Mouse (Mus musculus) urinary bladder, postnatal 4 days (tissue): ENCODE measurements at regions not wholly inside any gene's neighbourhood (a gene's known extent, or its start where the extent isn't known, plus 50 kb on each side); places are given as distances from the start of the nearest gene placed in this dataset.

Source experiments
- DNase-seq, 2 experiments: peaks; one replicate each; pipeline ENCODE4 v3.0.0; 2021 to 2022; ENCODE audit warnings: low spot score in 2 of 2

DNA sequence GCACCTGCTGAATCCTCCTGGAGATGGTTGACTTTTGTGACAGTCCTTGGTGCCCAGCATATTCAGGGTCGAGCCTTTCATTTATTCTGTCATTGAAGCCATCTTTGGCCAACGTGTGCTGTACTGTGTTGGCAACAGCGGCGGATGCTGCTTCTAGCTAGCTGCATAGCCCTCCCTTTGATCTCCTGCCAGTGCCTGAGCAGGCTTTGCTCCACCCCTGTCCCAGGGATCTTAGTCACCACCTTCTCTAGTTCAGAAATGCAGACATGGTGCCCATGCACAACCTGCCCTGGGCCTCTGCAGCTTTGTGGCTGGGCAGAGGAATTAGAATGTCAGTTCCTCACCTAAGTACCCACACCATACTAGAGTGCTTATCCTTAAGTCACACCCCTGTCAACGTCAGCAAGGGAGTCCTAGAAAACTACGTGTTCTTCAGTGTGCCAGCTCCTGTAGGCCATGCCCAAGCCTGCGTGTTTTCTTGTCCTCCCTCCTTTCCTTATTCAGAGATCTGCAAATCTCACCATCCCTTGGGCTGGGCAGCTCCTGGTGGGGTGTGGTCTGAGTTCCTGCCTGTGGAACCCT, 151.9 kb downstream of the Zfp706 start:
- DNase-seq, result no peak

DNA sequence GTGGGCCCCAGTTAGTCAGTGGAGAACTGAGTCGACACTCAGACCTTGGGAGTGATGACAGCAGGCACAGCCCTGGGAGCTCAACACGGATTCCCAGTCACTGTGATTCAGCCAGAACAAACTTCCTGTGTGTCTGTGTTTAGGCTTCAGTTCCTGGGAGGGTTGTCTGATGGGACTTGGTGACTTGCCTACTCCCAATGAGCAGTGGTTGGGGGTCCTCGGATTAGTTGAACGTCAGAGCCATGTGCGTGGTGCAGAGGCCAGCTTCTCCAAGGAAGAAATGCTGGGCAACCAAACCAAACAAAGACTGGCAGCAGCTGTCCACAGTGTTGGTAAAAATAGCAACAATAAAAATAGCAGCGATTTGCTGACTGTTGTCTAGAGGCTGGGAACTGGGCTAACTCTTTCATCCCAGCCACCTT, 152.7 kb downstream of the Zfp706 start:
- no peak for DNase-seq

- DNase-seq, result no peak
Measured at GRCm38 (mm10) chr15:36852229-36852821, 155.2 kb downstream of the Zfp706 start.

DNA sequence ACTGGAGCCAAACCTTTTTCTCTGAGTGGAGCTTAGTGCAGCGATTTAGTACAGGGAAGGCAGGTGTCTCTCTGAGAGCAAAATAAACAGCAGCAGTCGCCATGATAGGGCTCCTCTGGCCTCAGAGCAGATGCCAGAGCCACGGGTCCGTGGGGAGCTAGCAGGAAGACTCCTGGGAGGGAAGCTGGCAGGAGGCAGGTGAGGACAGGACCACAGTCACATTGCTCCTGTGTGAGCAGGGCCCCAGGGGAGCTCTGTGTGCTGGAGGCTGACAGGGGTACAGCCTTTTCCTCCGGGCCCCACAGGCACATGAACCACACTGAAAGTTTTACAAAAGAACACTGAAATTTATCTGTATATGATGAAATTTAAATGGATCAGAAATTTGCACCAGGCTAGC, 159.3 kb downstream of the Zfp706 start:
- DNase-seq, result no peak

DNA sequence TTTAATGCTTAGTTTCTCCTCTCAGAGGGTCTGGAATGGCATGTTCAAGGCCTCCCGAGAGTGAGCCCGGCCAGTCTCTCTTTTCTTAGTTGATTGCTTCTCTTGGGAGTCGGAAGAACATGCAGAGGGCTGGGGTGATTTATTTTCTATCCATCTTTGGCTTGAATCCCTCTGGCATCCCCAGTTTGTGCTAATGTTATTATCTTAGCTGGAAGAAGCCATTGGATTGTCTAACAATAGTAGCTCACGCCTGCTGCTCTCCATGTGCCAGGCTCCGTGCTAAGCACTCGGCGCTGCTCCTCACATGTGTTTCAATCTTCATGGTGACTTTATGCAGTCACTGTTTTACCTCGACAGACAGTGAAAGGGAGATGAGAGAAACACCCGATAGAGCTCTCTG, 160.8 kb downstream of the Zfp706 start:
- peak in 1 of 2 experiments; percentile 23 for DNase-seq
